Mouse (Mus musculus) cerebellum, adult 8-10 months (tissue): Measurements from ENCODE around the gene Grik5.
A peak's percentile ranks its signal among the peaks of the same experiment; 100 is the strongest.

Experiments
- DNase-seq: peaks from one replicate; pipeline ENCODE4 v3.0.0; 2022

Grik5 gene

DNA sequence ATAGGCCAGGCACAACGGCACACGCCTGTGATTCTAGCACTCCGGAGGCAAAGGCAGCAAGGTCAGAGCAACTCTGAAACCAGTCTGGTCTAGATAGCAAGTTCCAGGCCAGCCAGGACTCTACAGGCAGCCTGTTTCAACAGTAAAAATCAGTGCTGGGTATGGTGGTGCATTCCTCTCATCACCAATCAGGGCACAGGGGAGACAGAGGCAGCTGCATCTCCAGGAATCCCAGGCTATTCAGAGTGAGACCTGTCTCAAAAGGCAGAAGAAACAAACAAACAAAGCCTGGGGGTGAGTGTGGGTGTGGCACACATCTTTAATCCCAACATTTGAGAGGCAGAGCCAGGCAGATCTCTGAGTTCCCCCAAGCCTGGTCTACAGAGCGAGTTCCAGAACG lies 88.8 kb downstream of the Grik5 start:
- DNase-seq, result no peak

DNA sequence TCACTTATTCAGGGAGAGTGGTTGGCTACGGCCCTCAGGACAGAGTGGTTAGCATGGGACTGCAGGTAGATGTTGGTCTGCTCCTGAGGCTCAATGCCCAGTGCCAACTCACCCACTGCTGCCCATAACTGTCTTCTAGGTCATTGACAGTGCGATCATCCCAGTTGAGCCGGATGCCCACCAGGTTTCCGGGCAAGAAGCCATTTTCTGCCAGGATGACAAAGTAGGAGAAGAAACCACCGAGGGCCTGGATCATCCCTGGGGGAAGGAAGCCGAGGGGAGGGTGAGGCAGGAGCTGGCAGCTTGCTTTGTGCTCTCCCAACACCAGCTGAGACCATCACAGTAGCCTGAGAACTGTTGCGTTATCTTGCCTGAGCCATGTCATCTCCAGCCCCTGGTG lies 91.7 kb downstream of the Grik5 start:
- no peak for DNase-seq

DNA sequence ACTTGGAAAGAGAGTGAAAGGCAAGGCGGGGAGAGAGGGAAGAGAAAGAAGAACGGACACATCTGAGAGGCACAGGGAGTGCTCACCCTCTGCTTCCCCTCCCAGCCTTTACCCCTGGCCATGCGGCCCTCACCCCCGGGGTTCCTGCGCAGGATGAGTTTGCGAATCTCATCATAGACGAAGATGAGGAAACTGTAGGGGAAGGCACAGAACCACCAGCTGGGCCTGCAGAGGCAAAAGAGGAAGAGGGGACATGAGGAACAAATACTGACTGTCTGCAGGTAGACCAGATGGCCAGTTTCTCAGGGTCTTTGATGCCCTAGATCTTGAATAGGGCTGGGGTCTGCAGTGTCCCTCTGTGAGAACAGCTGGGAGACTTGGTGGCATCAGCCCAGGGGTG lies 93.4 kb downstream of the Grik5 start:
- no peak for DNase-seq

DNA sequence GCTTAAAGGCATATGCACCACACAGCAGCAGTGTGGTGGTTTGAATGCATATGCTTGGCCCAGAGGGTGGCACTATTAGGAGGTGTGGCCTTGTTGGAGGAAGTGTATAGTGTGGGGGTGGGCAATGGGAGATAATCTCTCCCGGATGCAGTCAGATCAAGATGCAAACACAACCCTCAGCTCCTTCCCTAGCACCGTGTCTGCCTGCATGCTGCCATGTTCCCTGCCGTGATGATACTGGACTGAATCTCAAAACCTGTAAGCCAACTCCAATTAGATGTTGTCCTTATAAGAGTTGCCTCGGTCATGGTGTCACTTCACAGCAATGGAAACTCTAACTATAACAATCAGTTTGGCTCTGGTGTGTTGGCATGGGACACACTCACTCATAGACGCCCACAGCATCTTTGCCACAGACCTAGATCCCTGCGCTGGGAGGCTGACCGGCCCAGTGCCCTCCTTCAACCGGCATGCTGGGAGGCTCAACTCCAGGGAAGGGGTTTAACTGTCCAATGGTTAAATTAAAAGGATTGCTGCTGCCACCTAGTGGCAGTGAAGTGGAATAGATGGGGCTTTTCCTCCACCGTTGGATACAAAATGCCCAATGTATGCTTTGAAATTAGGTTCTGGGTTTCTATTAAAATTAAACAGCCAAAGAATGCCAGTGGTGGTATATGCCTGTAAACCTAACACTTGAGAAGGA lies 97.1 kb downstream of the Grik5 start:
- peak; percentile 56 for DNase-seq

DNA sequence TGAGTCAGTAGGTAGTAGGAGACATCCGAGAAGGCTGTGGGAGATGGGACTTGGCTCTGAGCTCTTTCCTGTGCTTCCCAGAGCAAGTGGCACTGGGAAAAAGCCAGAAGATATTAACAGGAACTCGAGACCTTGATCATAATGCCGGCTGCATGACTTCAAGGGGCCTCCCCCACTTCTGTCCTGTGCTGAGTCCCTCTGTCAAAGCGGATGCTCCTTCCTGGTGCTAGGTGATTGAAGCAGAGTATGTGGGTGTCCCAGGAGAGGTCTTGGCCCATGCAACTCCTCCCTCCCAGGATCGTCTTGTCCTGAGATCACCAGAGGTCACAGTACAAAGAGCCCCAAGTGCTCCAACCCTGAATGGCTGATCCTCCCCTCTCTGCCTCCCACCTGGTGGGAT lies 98.2 kb downstream of the Grik5 start:
- DNase-seq, result no peak

DNA sequence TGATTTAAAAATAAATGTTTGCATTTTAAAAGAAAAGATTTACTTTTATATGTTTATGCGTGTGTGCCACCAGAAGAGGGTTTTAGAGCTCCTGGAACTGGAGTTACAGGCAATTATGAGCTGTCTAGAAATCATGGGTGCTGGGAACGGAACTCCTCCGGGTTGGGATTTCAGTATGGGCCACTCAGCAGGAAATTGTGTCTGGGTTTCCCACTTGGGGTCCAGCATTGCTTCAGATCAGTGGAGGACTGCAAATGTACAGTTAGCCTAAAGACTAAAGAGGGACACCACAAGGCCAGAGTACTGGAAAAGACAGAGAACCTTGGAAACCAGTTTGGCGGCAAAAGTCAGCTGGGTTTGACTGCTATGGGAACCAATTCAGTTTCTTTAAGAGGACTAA lies 98.9 kb downstream of the Grik5 start:
- no peak for DNase-seq

DNA sequence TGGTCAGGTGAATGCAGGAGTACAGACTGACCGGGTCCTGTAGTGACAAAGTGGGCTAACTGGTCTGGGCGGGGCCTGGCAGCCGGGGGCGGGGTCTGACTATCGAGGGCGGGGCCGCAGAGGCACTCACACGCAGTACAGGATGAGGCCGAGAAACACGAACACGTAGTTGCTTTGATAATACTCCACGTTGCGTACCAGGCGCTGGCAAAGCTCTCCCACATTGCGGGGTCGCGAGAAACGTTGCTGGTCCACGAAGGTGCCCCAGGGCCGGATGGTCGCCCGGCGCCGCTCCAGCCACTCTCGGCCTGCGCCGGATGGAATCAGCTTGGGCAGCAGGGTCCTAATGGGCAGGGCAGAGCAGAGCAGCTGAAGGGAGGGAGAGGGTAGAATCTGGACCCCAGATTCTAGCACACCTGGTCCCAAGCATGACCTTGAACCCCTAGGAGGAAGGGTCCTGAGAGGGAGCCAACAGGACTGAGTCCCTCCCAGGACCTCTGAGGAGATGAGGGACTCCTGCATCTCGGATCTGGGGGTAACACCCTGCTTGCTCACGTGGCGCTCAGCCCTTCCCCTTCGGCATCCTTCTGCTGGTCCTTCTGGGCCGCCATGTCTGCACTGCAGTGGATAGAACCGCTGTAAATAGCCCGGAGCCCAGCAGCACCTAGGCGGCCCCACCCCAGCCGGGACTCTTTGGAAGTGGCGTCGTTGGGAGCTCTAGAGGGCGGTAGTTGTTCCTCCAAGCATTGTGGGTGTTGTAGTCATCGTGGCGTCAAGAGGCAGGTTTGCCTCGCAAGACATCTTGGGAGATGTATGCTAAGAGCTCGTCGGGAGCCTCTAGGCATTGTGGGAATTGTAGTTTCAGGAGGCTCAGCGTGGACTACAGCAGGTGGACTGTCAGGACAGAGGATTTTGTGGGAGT lies 99.9 kb downstream of the Grik5 start, which contains the start of gene Rabac1:
Rabac1 (minus strand) TSS at position 783 of the 922 bp plus-strand sequence.
- DNase-seq, result peak; percentile 89

DNA sequence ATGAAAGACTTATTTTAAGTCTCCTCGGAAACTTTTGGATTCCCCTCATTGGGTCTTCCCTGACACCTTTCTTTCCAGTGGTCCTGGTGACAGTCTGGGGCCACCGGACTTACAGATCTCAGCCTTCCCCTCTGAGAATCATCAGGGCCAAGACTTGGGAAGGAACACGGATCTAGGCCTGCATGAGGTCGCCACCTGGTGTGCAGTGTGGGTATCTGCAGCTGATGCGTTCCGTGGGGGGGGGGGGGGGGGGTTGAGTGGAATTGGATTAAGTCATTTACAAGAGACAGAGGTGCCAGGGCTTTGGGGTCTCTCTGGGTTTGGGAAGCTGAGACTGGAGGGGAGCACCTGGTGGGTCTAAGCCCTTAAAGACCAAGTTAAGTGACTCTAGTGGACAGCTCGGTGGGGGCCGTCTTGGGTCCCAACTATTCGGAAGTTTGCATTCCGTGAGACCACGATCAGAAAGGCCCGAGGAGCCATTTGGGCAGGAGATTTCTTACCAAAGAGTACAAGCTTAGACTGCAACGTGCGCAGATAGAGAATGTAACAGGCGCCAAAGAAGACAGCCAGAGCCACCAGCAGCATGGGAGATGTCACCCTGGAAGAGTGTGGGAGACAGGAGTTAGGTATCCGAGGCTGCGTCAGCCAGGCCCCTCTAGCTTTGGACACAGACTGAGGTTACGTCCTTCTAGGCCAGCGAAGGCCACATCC lies 100.7 kb downstream of the Grik5 start:
- peak; percentile 54 for DNase-seq

DNA sequence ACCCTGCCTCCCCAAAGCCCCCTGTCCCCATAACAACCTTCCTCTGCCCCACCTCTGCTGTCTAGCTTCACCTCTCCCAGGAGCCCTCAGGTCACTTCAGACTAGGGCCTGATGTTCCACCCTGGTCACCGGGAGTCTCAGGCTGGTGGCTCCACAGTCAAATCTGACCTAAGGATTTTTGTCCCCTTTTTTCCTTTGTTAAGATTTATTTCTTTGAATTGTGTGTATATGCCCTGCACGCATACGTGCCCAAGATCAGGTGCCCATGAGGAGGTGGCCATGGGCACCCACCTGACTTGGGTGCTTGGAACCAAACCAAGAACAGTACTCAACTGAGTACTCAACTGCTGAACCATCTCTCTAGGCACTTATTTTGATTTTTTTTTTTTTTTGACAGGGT lies 101.8 kb downstream of the Grik5 start:
- DNase-seq, result no peak

DNA sequence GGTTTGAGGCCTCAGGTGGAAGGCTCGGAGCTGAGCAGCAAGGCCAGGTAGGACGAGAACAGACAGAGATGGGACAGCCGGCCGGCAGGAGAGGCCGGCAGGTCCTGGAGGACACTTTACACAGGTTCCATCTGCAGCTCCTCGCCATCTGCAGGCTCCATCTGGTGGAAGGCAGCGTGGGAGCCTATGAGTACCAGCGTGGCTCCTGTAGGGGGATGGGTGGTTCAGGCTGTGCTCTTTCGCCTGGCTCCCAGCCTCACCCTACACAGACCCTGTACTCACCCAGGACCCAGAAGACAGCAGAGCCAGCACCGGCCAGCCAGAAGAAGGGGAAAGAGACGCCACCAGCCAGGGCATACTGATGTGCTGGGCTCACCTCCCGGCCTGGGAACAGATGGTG lies 102.3 kb downstream of the Grik5 start:
- DNase-seq, result peak; percentile 80

DNA sequence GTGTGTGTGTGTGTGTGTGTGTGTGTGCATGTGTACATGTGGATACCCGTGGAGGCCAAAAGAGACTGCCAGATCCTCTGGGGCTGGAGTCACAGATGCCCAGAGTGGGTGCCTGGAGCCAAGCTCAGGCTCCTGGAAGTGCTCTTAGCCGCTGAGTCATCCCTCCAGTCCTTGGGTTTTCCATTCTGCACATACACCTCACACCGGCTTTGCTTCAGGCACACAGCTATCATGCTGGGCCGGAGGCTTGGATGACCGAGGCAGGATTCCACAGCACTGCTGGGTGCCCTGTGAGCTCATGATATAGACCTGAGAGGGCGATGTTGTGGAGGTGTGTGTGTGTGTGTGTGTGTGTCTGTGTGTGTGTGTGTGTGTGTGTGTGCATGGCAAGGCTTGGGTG lies 103.7 kb downstream of the Grik5 start:
- peak; percentile 45 for DNase-seq

DNA sequence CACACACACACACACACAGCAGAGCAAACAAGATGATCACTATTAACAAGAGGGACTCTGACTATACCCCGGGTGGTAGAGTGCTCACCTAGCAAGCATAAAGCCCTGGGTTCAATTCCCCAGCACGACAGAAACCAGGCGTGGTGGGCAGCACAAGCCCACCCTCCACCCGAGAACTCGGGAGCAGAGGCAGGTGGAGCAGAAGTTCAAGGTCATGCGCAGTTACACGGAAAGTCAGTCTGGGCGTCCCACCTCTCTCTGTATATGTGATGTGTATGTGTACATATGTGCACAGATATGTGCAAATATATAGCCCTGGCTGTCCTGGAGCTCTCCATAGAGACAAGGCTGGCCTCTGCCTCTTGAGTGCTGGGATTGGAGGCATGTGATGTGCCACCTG lies 104.2 kb downstream of the Grik5 start:
- DNase-seq, result no peak

DNA sequence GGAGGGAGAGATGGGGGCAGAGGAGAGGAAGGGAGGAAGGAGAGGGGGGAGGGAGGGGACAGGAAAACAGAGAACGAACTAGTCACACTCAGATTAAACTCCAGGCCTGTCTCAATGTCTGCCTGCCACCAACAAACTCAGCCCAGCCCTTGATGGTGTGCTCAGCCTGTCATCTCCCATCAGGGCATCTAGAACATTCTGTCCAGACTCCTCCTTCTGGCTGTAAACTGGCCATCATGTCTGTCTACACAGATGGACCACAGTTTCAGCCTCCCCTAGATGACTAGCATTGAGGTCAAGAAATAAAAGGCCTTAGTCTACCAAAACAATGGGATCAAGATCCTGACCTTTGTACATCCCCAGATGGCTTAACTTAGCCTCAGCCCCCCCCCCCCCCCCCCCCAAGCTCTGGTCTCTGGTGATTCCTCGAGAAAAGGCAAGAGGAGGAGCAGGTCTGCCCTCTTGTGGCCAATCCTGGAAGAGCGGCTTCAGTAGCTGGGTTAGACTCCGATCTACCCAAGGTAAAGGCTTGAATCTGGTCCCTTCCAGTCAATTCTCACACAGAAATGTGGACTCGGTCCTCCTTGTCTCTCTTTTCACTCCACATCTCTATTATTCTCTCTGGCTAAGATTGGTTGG lies 107.1 kb downstream of the Grik5 start:
- DNase-seq, result peak; percentile 91

DNA sequence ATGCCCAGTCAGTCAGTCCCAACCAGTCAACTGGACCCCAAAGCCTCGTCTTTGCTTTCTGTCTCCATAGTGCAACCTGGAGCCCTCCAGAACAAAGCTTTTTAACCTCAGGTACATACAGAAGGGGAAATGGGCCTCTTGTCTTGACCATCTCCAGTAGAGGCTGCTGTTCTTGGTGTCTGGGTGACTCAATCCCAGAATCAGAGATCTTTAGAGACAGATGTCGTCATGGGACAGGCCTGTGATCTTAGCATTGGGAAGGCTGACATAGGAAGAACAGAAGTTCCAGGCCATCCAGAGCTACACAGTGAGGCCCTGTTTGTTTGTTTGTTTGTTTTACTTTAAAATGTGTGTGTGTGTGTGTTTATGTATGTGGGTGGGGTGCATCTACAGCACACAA lies 107.9 kb downstream of the Grik5 start:
- DNase-seq, result no peak
